Mouse (Mus musculus) R1 (cell line): ENCODE data around the gene Srrm1.
A peak's percentile ranks its signal among the peaks of the same experiment; 100 is the strongest.

ENCODE experiments used
- DNase-seq: peaks from one replicate; pipeline ENCODE4 v3.0.0-alpha.2; 2018; ENCODE audit warnings: low read depth, low spot score

Gene Srrm1

GRCm38 (mm10) chr4:135353794-135354450 lies 801 bp upstream of the Srrm1 start:
- DNase-seq, result peak; percentile 26

DNA sequence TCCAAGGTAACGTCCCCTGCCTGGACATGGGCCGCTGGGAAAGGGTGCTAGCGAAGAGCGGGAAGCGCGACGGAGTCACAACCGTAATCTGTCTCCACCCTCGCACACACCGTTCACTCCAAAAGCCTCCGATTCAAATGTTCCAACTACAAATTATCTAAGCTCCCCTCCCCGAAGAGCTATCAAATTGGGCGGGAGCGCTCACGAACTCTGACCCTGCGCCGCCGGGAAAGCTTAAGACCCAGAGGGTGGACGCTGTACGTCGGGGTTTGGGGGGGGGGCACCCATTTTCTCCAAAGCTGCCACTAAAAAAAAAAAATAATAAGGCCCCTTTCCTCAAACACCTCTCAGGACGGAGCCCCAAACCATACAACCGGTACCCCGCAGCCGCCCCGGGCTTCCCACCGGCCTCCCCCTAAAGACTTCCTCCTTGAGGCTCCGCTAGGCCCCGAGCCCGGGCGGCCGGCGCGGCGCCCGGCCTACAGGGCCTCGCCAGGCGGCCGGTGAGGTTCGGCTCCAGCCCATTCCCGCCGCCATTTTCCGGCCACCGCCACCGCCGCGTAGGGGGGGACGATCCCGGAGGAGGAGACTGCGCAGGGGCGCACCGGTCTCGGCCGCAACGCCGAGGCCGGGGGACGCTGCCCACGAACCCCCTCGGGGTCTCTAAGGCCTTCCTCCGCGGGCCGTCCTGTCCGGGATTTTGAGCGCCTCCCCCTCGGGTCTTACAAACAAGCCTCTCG lies 625 bp downstream of the Srrm1 start:
- DNase-seq, result peak; percentile 46

DNA sequence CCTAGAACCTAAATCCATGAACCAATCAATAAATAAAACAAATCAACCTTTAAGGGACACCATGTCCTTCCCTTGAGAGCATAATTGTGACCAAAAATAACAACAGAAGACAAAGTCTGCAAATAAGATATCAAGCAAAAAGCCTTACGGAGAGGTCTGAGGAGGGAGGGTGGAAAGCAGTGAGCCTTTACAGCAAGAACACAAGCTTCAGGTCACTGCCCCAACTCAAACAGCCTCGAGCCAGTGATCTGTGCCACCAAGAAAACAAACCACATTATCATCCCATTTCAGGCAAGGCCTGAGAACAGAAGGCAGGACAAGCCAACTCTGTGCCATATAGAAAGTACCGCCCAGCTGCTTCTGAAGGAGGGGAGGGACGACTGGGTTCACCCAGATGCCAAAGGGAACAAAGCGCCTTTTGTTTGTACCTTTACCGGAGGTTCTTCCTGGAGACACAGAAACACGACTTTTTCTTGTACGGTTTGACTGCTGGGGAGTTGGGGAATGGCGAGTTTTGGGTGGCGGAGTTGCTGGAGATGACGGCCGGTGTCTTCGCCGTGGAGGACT lies 15.7 kb downstream of the Srrm1 start:
- peak; percentile 51 for DNase-seq

DNA sequence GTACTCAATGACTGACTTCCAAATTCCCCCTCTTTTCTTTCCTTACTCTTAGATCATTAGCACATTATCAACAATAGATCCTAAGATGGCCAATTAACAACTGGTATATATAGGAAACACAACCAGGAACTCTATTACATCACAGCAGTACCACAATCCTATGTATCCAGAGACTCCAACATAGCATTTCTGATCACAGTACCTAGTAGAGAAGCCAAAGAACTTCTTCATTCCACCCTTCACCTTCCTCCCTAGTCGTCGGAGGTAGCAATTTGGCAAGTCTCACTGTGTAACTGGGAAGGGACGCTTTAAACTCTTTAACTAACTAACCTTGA lies 17.1 kb downstream of the Srrm1 start:
- no peak for DNase-seq

GRCm38 (mm10) chr4:135335327-135336022 lies 17.6 kb downstream of the Srrm1 start:
- DNase-seq, result no peak

DNA sequence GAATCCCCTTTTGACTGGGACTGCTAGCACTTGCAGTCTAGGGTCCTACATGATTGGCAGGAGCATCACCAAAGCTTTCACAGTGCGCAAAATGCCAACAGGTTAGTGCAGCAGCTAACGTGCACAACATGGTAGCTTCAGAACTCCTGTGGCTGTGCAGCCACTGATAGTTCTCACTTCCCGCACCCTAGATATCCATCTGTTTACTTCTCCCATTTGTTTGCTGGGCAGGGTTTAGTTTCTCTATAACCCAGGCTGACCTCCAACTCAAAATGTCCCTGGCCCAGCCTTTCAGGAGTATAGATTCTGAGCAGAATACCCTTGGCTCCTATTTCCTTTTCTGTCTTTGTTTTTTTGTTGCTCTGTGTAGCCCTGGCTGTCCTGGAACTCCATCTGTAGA lies 26.7 kb downstream of the Srrm1 start:
- DNase-seq, result no peak

DNA sequence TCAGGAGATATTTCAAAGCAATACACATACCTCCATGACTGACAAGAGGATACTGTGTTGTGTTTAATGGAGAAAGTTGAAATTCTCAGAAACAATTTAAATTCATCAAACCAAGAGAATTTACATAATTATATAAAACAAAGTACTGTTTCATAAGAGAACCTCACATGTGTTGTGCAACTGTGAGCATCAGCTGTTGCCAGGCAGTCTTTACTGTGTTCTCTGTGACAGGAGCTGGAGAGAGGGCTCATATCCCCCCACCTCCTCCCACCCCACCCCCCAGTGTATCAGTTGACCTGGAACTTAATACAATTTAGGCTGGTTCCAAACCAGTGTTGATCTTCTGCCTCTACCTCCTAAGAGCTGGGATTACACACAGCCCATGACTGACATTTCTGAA lies 27.1 kb downstream of the Srrm1 start:
- DNase-seq, result no peak

DNA sequence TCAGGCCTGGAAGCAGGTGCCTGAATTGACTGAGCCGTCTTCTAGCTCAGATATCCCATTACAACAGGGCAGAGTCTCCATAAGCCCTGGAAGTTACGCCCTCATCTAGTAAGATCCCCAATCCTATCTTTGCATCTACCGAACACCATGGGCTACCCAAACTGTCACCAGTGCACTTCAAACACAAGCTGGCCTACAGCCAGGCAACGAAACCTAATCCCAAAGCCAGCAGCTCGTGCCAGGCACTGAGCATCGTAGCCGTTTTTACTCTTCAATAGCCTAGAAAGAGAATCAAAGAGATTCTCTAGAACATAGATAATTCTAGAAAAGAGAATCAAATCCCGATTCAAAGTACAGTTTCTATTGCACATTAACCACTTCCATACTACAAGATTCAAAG lies 30.1 kb downstream of the Srrm1 start:
- no peak for DNase-seq

GRCm38 (mm10) chr4:135317966-135318365 lies 35.2 kb downstream of the Srrm1 start:
- peak; percentile 75 for DNase-seq

DNA sequence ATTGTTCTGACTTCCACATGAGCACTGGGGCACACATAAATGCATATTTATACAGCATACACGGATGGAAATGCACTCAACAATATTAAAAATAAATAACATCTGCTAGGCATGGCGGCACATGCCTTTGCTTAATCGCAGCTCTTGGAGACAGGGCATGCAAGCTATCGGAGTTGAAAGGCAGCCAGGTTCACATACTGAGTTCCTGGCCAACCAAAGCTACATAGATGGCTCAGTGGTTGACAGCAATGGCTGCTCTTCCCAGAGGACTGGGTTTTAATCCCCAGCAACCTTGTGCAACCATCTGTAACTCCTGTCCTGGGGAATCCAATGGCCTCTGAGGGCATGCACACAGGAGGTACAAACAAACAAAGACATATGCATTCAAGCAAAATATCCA lies 35.6 kb downstream of the Srrm1 start:
- no peak for DNase-seq

GRCm38 (mm10) chr4:135315287-135315686 lies 37.8 kb downstream of the Srrm1 start:
- DNase-seq, result no peak

- DNase-seq, result no peak
Observed at GRCm38 (mm10) chr4:135314419-135314832, 38.7 kb downstream of the Srrm1 start.

DNA sequence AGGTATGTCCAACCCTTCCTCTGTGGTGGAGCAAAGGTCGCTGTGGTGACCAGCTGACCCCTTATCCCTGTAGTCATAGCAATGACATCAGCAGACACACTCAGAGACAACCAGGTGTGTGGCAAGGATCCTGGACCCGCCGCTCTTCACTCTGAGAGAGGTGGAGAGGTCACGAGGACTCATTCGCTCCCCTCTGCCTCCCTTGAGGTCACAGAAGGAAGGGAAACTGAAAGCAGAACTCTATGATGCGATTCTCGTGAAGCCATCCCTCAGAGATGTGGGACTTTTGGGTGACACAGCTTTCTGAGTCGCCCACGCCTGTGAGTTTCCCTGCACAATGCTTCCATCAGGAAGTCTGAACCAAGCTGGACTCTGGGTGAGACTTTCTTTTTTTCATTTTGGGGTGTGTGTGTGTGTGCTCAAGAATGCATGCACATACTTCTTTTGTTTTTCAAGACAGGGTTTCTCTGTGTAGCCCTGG lies 39.3 kb downstream of the Srrm1 start:
- DNase-seq, result peak; percentile 54

DNA sequence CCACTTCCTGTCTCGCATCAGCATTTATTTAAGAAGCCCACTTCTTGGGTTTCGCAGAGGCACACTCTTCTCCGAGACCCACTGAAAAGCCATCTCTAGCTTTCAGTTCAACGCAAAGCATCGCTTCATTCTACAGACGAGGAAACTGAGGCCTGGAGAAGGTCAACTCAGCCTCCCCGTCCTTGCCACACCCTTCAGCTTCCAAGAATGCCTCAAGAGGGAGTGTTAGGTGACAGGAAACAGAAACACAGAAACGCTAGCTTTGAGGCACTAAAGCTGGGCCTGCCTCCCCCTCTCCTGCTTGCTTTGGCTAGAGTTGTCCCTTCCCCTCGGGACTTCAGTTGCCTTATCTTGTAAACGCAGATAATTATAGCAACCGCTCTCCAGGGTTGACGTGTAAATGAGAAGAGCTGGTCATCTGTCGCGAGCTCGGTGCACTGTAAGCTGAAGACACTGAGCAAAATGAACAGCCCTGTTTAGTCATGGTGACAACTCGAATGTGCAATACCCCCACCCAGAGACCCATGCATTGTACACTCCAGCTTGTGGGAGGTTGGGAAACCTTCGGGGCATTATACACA lies 39.9 kb downstream of the Srrm1 start:
- peak; percentile 80 for DNase-seq

DNA sequence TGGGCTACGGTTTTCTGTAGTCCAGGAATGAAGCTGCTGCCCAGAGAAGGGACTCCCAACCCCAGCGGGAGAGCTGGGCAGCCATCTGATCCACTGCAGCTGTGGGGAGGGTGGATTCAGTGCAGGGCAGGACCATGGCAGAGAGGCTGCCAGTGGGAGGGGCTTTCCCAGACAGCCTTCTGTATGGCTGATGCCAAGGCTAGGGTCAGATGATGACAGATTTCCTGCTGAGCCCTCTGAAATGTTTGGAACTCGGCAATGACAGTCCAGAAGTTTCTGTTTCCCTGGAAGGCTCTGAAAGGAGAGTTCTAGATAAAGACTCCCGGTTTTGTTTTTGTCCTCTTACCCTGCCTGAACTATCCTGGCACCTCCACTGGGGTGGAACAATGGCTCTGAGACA lies 40.4 kb downstream of the Srrm1 start:
- peak; percentile 89 for DNase-seq

DNA sequence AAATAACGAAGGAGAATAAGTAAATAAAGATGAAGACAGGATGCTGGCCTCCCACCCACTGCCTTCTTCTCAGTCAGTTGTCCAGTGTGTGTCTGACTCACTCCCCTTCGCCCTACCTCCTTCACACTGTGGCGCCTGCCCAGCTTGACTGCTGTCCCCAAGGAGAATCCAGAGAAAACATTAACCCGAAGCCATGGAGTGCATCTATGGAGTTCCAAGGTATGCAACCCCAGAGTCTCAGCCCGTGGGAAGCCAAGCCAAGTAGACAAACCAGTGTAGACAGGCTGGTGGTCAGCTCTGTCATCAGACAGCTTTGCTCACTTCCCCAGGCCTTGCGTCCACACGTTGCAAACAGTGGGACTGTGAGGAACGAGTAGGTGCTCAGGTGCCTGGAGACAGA lies 42.8 kb downstream of the Srrm1 start:
- DNase-seq, result no peak

DNA sequence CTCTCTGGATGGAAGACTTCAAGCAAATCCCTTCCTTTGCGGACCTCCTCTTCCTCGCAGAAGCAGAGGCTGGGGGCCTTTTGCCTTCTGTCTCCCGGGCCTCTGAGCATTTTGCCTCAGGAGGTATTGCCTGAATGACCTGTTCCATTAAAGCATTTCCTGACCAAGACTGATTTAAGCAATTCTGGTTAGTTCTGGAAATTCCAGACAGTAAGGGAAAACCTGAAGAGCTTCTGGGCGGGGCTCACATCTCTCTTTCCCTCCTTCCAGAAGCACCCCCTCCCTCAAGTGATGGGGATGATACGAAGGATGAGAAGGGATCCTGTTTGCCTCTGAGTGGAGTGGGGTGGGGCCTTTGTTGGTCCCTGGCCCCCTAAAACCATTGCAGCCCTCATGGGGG lies 43.4 kb downstream of the Srrm1 start:
- peak; percentile 79 for DNase-seq

- peak; percentile 48 for DNase-seq
Observed at GRCm38 (mm10) chr4:135309112-135309659, 43.9 kb downstream of the Srrm1 start.

DNA sequence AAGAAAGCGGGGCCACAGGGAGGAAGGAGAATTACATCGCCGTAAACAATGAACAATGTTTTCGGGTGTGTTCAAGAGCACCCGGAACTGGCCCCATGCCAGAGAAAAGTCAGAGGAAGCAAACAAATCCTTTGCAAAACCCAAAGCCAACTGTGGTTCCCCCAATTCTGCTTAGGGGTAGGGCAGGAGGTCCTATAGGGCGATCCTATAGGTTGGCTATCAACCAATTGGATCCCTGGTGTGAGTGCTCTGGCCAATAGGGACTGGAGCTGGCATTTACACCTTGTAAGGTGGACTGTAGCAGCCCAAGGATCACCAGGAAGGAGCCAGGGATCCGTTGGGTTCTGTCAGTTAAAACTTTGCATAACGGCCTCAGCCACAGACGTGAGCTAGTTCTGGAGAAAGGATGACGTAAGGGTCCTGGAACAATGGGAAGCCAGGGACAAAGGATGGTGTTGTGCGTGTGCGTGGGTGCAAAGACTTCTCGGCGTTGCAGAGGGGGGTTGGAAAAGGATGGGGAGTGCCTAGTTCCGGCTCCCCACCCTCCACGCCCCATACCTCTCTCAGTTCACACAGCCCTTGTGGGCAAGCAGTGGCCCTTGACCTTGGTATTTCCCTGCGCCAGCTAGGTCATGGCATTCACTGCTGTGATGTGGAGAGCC lies 46.0 kb downstream of the Srrm1 start:
- DNase-seq, result peak; percentile 99

DNA sequence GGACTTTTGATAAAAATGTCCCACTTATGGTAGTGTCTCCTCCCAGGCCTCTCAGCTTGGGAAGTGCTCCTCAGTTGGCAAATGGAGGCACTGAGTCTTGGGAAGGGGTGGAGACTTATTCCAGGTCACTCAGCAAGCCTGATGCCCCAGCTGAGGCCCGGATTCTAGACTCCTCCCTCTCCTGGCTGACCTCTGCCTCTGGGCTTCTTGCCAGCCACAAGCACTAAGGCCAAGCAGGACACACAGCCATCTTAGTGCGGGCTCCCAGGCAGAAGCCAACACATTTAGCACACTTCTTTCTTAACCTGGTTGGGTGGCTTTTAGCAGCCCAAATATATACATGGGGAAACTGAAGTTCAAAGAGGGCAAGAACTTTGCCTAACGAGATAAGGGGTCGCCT lies 46.6 kb downstream of the Srrm1 start:
- DNase-seq, result no peak

DNA sequence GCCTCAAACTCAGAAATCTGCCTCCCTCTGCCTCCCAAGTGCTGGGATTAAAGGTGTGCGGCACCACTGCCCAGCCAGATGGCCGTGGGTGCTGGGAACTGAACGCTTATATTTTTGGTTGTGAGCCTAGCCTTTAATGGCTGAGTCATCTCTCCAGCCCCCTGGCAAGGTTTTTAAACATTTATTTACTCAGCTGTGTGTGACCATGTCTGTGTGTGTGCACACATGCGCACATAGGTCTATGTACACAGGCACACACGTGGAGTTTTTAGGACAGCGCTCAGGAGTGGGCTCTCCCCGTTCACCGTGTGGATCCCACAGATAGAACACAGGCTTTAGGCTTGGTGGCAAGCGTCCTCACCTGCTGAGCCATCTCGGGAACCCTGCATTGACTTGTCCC lies 50.9 kb downstream of the Srrm1 start:
- peak; percentile 57 for DNase-seq
